Mouse (Mus musculus) stomach, embryonic 14.5 days (tissue): ENCODE results near the gene Pbdc1. TPM values are rescaled to one million over a fixed set of nuclear protein-coding genes. Genes with fewer than 3 reads are reported as not detected.
"Not testable (repeated sequence)": the region's sequence is repeated elsewhere in the genome, so short reads cannot be mapped to it uniquely, and the experiment has no call there.

ENCODE experiments used
- ATAC-seq: fragments of 200-750 bp; cut with Nextera tagmentation; 2 replicates; pipeline ENCODE4 v1.8.0; 2017; ENCODE audit warnings: low read depth, moderate TSS enrichment; ENCODE audit not compliant: insufficient number of reproducible peaks, insufficient read depth, low FRiP score
- H3K27ac ChIP-seq: fragments of 300-500 bp; sonication (generic); 2 replicates; pipeline ENCODE4 v1.5.1; 2014; ENCODE audit warnings: mild to moderate bottlenecking, low read length, moderate library complexity, mixed read lengths
- H3K27me3 ChIP-seq: fragments of 300-500 bp; sonication (generic); 2 replicates; pipeline ENCODE4 v1.6.1; 2014; ENCODE audit warnings: low read length, control low read depth, mixed read lengths; ENCODE audit not compliant: control insufficient read depth, insufficient read depth
- H3K36me3 ChIP-seq: fragments of 300-500 bp; sonication (generic); 2 replicates; pipeline ENCODE4 v1.6.1; 2014; ENCODE audit warnings: mild to moderate bottlenecking, control low read depth, low read length, moderate library complexity, mixed read lengths; ENCODE audit not compliant: control insufficient read depth, insufficient read depth
- H3K4me1 ChIP-seq: fragments of 300-500 bp; sonication (generic); 2 replicates; pipeline ENCODE4 v1.6.1; 2014; ENCODE audit warnings: low read length, control low read depth, mixed read lengths; ENCODE audit not compliant: control insufficient read depth, insufficient read depth
- H3K4me2 ChIP-seq: fragments of 300-500 bp; sonication (generic); replicated peaks from 2 replicates; pipeline ENCODE4 v1.6.1; 2014; ENCODE audit warnings: low read depth, low read length, control low read depth
- H3K4me3 ChIP-seq: fragments of 300-500 bp; sonication (generic); 2 replicates; pipeline ENCODE4 v1.5.1; 2014; ENCODE audit warnings: low read depth, low read length, control low read depth
- H3K9ac ChIP-seq: fragments of 300-500 bp; sonication (generic); replicated peaks from 2 replicates; pipeline ENCODE4 v1.6.1; 2014; ENCODE audit warnings: low read depth, mild to moderate bottlenecking, control low read depth, low read length, moderate library complexity, mixed read lengths
- H3K9me3 ChIP-seq: fragments of 300-500 bp; sonication (generic); 2 replicates; pipeline ENCODE4 v1.6.1; 2016; ENCODE audit warnings: low read depth, low read length, control low read depth; ENCODE audit not compliant: control insufficient read depth
- WGBS: fragments of 180-500 bp; shearing (Covaris S2); extraction: QIAGEN DNeasy Blood & Tissue Kit; methylation state at CpG from one replicate; pipeline ENCODE4 v1.1.7; 2014; 5-methylcytosine and 5-hydroxymethylcytosine counted together
- polyA plus RNA-seq: library from polyadenylated mRNA; unstranded; fragments of >200 nt; fragmentation: Nextera tagmentation; extraction: Ambion mirVana; gene quantifications from 2 replicates; pipeline ENCODE4 v1.2.1, GENCODE M21; 2014

Gene Pbdc1
- polyA plus RNA-seq, 1 experiment from 2014 or later = 72.2 TPM

GRCm38 (mm10) chrX:105104175-105104574, 24.6 kb downstream of the Pbdc1 start:
- no peaks in the 10 kb centered on the region for H3K27me3 ChIP-seq
- H3K27ac ChIP-seq = no peak overlapping the region
- no peak overlapping the region for H3K4me2 ChIP-seq
- WGBS = 46% methylated on average over 5 of the region's 5 CpGs
- H3K36me3 ChIP-seq = no peaks in the 10 kb centered on the region
- no peaks in the 10 kb centered on the region for H3K4me1 ChIP-seq
- H3K9ac ChIP-seq = no peak overlapping the region
- H3K9me3 ChIP-seq = no peaks in the 10 kb centered on the region
- no peak for ATAC-seq
- no peak overlapping the region for H3K4me3 ChIP-seq

- Histone ChIP-seq H3K4me3 (no peak overlapping the region), H3K9ac (no peak overlapping the region), H3K4me2 (no peak overlapping the region), H3K36me3 (no peaks in the 10 kb centered on the region), H3K9me3 (no peaks in the 10 kb centered on the region), H3K4me1 (no peaks in the 10 kb centered on the region), H3K27me3 (no peaks in the 10 kb centered on the region), H3K27ac (no peak overlapping the region)
- no peak for ATAC-seq
- 62% methylated on average over 2 of the region's 2 CpGs for whole genome bisulfite sequencing
Measured at GRCm38 (mm10) chrX:105114994-105115393, 35.4 kb downstream of the Pbdc1 start.

- peak; percentile 79 for ATAC-seq
- Histone ChIP-seq H3K9ac (peak within 1 kb of the TSS; percentile 45; the same call in 1 of the 2 replicates), H3K27me3 (no peaks in the 10 kb centered on the region), H3K27ac (no peak within 1 kb of the TSS; the same call in 1 of the 2 replicates), H3K4me2 (peak within 1 kb of the TSS; percentile 62), H3K4me3 (peak within 1 kb of the TSS; percentile 50), H3K36me3 (no peaks in the 10 kb centered on the region), H3K9me3 (no peaks in the 10 kb centered on the region), H3K4me1 (no peaks in the 10 kb centered on the region)
- WGBS = 19% methylated on average over 56 of the region's 65 CpGs
Measured at GRCm38 (mm10) chrX:105120275-105121226, 41.0 kb downstream of the Pbdc1 start, which contains the start of gene Magee1. Gene Magee1, plus strand, starts transcription at chrX:105120378.

- Histone ChIP-seq H3K27ac (no peak overlapping the region), H3K4me1 (no peaks in the 10 kb centered on the region), H3K9me3 (no peaks in the 10 kb centered on the region), H3K4me2 (peak overlapping the region; percentile 62), H3K9ac (peak overlapping the region; percentile 45; the same call in 1 of the 2 replicates), H3K4me3 (peak overlapping the region; percentile 50), H3K27me3 (no peaks in the 10 kb centered on the region), H3K36me3 (no peaks in the 10 kb centered on the region)
- ATAC-seq = peak; percentile 72; the same call in 1 of the 2 replicates
- WGBS = 24% methylated on average over 36 of the region's 38 CpGs
Measured at GRCm38 (mm10) chrX:105121227-105121865, 41.8 kb downstream of the Pbdc1 start.

DNA sequence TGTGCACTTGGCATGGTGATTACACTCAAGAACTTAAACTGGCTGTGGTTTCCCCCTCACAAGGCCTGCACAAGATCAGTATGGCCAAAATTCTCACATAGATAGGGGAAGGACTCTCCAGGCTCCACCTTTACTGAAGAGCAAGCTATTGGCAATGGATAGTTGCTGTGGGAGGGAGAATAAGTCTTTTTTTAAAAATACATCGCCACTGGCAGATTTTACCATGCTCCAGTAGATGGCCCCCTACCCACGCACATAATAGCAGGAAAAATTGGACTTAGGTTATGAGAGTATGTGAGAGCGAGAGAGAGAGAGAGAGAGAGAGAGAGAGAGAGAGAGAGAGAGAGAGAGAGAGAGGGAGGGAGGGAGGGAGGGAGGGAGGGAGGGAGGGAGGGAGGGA, 45.3 kb downstream of the Pbdc1 start:
- 4% methylated on average over 2 of the region's 3 CpGs for WGBS
- Histone ChIP-seq H3K4me3 (no peak overlapping the region), H3K9me3 (no peaks in the 10 kb centered on the region), H3K9ac (no peak overlapping the region), H3K27ac (no peak overlapping the region), H3K4me2 (no peak overlapping the region), H3K36me3 (no peaks in the 10 kb centered on the region), H3K27me3 (no peaks in the 10 kb centered on the region), H3K4me1 (no peaks in the 10 kb centered on the region)
- ATAC-seq = no peak

DNA sequence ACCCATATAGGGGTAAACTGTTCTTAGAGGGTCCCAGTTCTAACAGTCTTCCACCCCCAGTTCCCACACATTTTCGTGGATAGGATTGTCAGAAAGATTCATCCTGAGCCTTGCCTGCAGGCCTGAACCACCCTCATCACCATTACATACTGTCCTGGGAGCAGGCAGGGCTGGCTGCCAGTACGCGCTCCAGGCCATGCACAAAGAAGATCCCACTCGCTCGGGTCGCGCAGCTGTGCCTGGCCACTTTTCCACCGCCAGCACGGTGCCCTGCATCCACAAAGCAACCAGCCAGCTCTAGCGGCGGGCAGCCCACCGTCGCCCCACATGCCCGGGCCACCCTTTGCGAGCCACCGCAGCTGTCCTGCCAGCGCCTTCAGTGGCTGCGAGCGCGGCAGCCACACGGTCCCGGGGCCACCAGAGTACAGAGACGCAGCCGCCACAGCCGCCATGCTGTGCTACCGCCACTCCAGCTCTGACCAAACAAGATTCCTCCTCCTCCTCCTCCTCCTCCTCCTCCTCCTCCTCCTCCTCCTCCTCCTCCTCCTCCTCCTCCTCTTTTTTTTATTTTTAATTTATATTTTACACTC, 72.4 kb downstream of the Pbdc1 start:
- Histone ChIP-seq H3K9ac (no peak overlapping the region), H3K4me3 (no peak overlapping the region), H3K36me3 (no peaks in the 10 kb centered on the region), H3K27ac (no peak overlapping the region), H3K27me3 (no peaks in the 10 kb centered on the region), H3K4me1 (no peaks in the 10 kb centered on the region), H3K4me2 (0 out of 2 replicates have a peak overlapping the region, but pooled peaks have one; percentile 14), H3K9me3 (no peaks in the 10 kb centered on the region)
- WGBS = 50% methylated on average over 26 of the region's 26 CpGs
- no peak for ATAC-seq

GRCm38 (mm10) chrX:105165007-105165406, 85.5 kb downstream of the Pbdc1 start:
- not testable (repeated sequence) for H3K36me3 ChIP-seq, H3K9me3 ChIP-seq, H3K9ac ChIP-seq, ATAC-seq, H3K4me1 ChIP-seq, H3K27me3 ChIP-seq, H3K4me3 ChIP-seq, H3K4me2 ChIP-seq, H3K27ac ChIP-seq
- 72% methylated on average over 5 of the region's 6 CpGs for WGBS
